7 mouse cellular contexts compared by ENCODE assay signal in the genomic region with DNA sequence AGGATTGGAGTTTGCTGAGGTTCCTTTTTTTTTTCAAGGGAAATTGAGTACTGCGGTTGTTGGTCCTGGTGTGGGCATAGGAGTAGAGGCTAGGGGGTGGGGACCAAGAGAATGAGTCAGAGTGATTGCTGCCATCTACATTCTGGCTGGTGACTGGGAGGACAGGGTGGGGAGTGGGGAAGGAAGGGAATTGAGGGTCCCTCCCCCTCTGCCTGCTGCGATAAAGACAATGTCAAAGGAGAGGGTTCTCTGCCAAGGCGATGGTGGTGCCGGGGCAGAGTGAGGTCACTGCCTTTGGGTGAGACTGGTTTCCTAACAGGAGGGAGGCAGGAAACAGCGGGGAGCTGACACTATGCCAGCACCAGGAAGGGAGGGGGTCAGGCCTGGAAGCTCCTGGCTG.
A peak's percentile ranks its signal among the peaks of the same experiment; 100 is the strongest.
DNase-seq lines count a peak whose midpoint lies in the region; ATAC-seq lines count a peak whose summit lies in the region.

No protein-coding gene starts in this region.

- no peaks in the 10 kb centered on the region for H3K36me3 ChIP-seq in stomach, embryonic 16.5 days (ENCODE audit: control insufficient read depth, insufficient read depth, low read length)

- no peak overlapping the region for H3K4me3 ChIP-seq in stomach, embryonic 16.5 days (replicated peaks; ENCODE audit: low read length)

- intact Hi-C loops in left cerebral cortex, postnatal 25 days (cut with DNase I), result no loop called here

- DNase-seq in ovary, adult 18-20 months (ENCODE audit: low spot score), result peak; percentile 44
- no peak for DNase-seq in ovary, postnatal 10 days (ENCODE audit: low spot score)
- DNase-seq in heart, adult 8-10 months (ENCODE audit: low spot score), result peak; percentile 45
- peak; percentile 50 to 74 for DNase-seq in kidney, postnatal 25 days
- no peak for DNase-seq in spleen, adult 18-20 months
- DNase-seq in left cerebral cortex, postnatal 25 days (ENCODE audit: low spot score in 2 of 2), result no peak

- no peaks in the 10 kb centered on the region for H3K9me3 ChIP-seq in stomach, embryonic 16.5 days (replicated peaks; ENCODE audit: control insufficient read depth, low read length)

- WGBS in stomach, embryonic 16.5 days, result 48% methylated on average over 5 of the region's 5 CpGs

- no peak overlapping the region for H3K4me2 ChIP-seq in stomach, embryonic 16.5 days (ENCODE audit: low read depth, low read length)

- no peak overlapping the region for H3K27ac ChIP-seq in stomach, embryonic 16.5 days (ENCODE audit: low read length)

- no peaks in the 10 kb centered on the region for H3K4me1 ChIP-seq in stomach, embryonic 16.5 days (ENCODE audit: control insufficient read depth, insufficient read depth, low read length)

- H3K9ac ChIP-seq in stomach, embryonic 16.5 days (ENCODE audit: low read length), result no peak overlapping the region

- no peaks in the 10 kb centered on the region for H3K27me3 ChIP-seq in stomach, embryonic 16.5 days (ENCODE audit: control insufficient read depth, insufficient read depth, low read length)

- 0 out of 2 replicates have a peak, but pooled peaks have one; percentile 10 for ATAC-seq in stomach, embryonic 16.5 days (ENCODE audit: insufficient read depth, low FRiP score)

Comparison
In these comparisons a context has a peak if more than half of its experiments do, and no peak if none do; other contexts are left out.
1. DNase-seq: peak in ovary, adult 18-20 months (single experiment), heart, adult 8-10 months (single experiment) and kidney, postnatal 25 days (2 of 2); none in ovary, postnatal 10 days (single experiment), spleen, adult 18-20 months (0 of 2) and left cerebral cortex, postnatal 25 days (0 of 2).